Mouse (Mus musculus) MEL (cell line): Measurements from ENCODE around the gene Crybb1. TPM values are rescaled to one million over a fixed set of nuclear protein-coding genes. Genes with fewer than 3 reads are reported as not detected.

Experiments
- DNase-seq: peaks from one replicate; pipeline ENCODE4 v3.0.0; 2011; ENCODE audit warnings: low read depth, low spot score
- H3K27ac ChIP-seq: 2 replicates; pipeline ENCODE4 v1.5.1; 2012; ENCODE audit warnings: low read depth, mild to moderate bottlenecking, control low read depth, low read length, moderate library complexity; ENCODE audit not compliant: control insufficient read depth
- H3K27me3 ChIP-seq, 2 experiments: fragments of 150-350 bp in 1 of 2; sonication (generic) in 1 of 2; 2 replicates each; pipeline ENCODE4 v1.6.1; 2012; ENCODE audit warnings: low read length in 2 of 2, mild to moderate bottlenecking in 2 of 2, improper control_type of control experiment in 1 of 2, moderate library complexity in 1 of 2; ENCODE audit not compliant: insufficient read depth in 2 of 2, control insufficient read depth in 1 of 2
- H3K36me3 ChIP-seq, 2 experiments: 2 replicates each; pipeline ENCODE4 v1.6.1; 2012 to 2014; ENCODE audit warnings: low read length in 2 of 2, improper control_type of control experiment in 1 of 2, inconsistent platforms in 1 of 2, mild to moderate bottlenecking in 1 of 2; ENCODE audit not compliant: insufficient read depth in 2 of 2, control insufficient read depth in 1 of 2
- H3K4me1 ChIP-seq, 2 experiments: fragments of 150-350 bp in 1 of 2; sonication (generic) in 1 of 2; 2 replicates each; pipeline ENCODE4 v1.6.1; 2012; ENCODE audit warnings: low read length in 2 of 2, improper control_type of control experiment in 1 of 2, mild to moderate bottlenecking in 1 of 2; ENCODE audit not compliant: insufficient read depth in 2 of 2, control insufficient read depth in 1 of 2
- H3K4me3 ChIP-seq, 2 experiments: fragments of 150-350 bp in 1 of 2; sonication (generic) in 1 of 2; 2 replicates each; pipeline ENCODE4 v1.5.1; 2012; ENCODE audit warnings: low read depth in 2 of 2, low read length in 2 of 2, mild to moderate bottlenecking in 2 of 2, moderate library complexity in 2 of 2, control low read depth in 1 of 2, improper control_type of control experiment in 1 of 2; ENCODE audit not compliant: control insufficient read depth in 1 of 2, insufficient read depth in 1 of 2
- H3K79me2 ChIP-seq: 2 replicates; pipeline ENCODE4 v1.6.1; 2012; ENCODE audit warnings: mild to moderate bottlenecking, low read length, moderate library complexity; ENCODE audit not compliant: control insufficient read depth, poor library complexity, insufficient read depth
- H3K9ac ChIP-seq: 2 replicates; pipeline ENCODE4 v1.6.1; 2012; ENCODE audit warnings: low read depth, mild to moderate bottlenecking, control low read depth, low read length, moderate library complexity; ENCODE audit not compliant: control insufficient read depth, poor library complexity, severe bottlenecking
- H3K9me3 ChIP-seq: fragments of 150-350 bp; sonication (generic); replicated peaks from 2 replicates; pipeline ENCODE4 v1.6.1; 2012; ENCODE audit warnings: mild to moderate bottlenecking, low read length, improper control_type of control experiment, moderate library complexity; ENCODE audit not compliant: insufficient read depth
- BHLHE40 ChIP-seq: IDR thresholded peaks from 2 replicates; pipeline ENCODE4 v1.6.1; 2012; ENCODE audit warnings: low read depth, mild to moderate bottlenecking, inconsistent platforms, low read length, improper control_type of control experiment, borderline replicate concordance
- CHD1 ChIP-seq: IDR thresholded peaks from 2 replicates; pipeline ENCODE4 v1.6.1; 2012; ENCODE audit warnings: low read depth, mild to moderate bottlenecking, inconsistent platforms, low read length, improper control_type of control experiment
- CHD2 ChIP-seq: IDR thresholded peaks from 2 replicates; pipeline ENCODE4 v1.6.1; 2011; ENCODE audit warnings: low read length, improper control_type of control experiment
- E2F4 ChIP-seq: IDR thresholded peaks from 2 replicates; pipeline ENCODE4 v1.6.1; 2011; ENCODE audit warnings: low read depth, low read length, improper control_type of control experiment, borderline replicate concordance
- EP300 ChIP-seq, 2 experiments: IDR thresholded peaks; 2 replicates each; pipeline ENCODE4 v1.6.1; 2011; ENCODE audit warnings: improper control_type of control experiment in 2 of 2, low read length in 2 of 2, low read depth in 1 of 2, mild to moderate bottlenecking in 1 of 2
- GATA1 ChIP-seq: IDR thresholded peaks from 2 replicates; pipeline ENCODE4 v1.6.1; 2011; ENCODE audit warnings: low read depth, low read length, improper control_type of control experiment
- KAT2A ChIP-seq: conservative IDR thresholded peaks from 2 replicates; pipeline ENCODE4 v1.6.1; 2012; ENCODE audit warnings: low read depth, low read length, improper control_type of control experiment, inconsistent platforms
- MAFK ChIP-seq: IDR thresholded peaks from 2 replicates; pipeline ENCODE4 v1.6.1; 2011; ENCODE audit warnings: low read depth, mild to moderate bottlenecking, low read length, improper control_type of control experiment, borderline replicate concordance
- MYC ChIP-seq: IDR thresholded peaks from 2 replicates; pipeline ENCODE4 v1.6.1; 2011; ENCODE audit warnings: low read depth, mild to moderate bottlenecking, low read length, improper control_type of control experiment, moderate library complexity
- NRF1 ChIP-seq: IDR thresholded peaks from 2 replicates; pipeline ENCODE4 v1.6.1; 2014; ENCODE audit warnings: low read depth, mild to moderate bottlenecking, inconsistent platforms, low read length, improper control_type of control experiment, moderate library complexity; ENCODE audit not compliant: poor library complexity, insufficient read depth, severe bottlenecking
- POLR2A ChIP-seq, 2 experiments: IDR thresholded peaks; 2 replicates each; pipeline ENCODE4 v1.6.1; 2011 to 2012; ENCODE audit warnings: low read length in 2 of 2, mild to moderate bottlenecking in 2 of 2, control low read depth in 1 of 2, improper control_type of control experiment in 1 of 2, low read depth in 1 of 2, moderate library complexity in 1 of 2; ENCODE audit not compliant: control insufficient read depth in 1 of 2, insufficient read depth in 1 of 2, poor library complexity in 1 of 2
- POLR2AphosphoS2 ChIP-seq: IDR thresholded peaks from 2 replicates; pipeline ENCODE4 v1.6.1; 2011; ENCODE audit warnings: low read length, improper control_type of control experiment
- POLR2AphosphoS5 ChIP-seq: IDR thresholded peaks from 2 replicates; pipeline ENCODE4 v1.6.1; 2012; ENCODE audit warnings: low read depth, borderline replicate concordance, mild to moderate bottlenecking, inconsistent platforms, low read length, moderate library complexity, mixed read lengths
- SIN3A ChIP-seq: IDR thresholded peaks from 2 replicates; pipeline ENCODE4 v1.6.1; 2012; ENCODE audit warnings: low read length, improper control_type of control experiment, inconsistent platforms
- TAL1 ChIP-seq: IDR thresholded peaks from 2 replicates; pipeline ENCODE4 v1.6.1; 2012; ENCODE audit warnings: mild to moderate bottlenecking, inconsistent platforms, low read length, moderate library complexity, mixed read lengths
- TCF12 ChIP-seq: IDR thresholded peaks from 2 replicates; pipeline ENCODE4 v1.6.1; 2014; ENCODE audit warnings: low read depth, mild to moderate bottlenecking, inconsistent platforms, low read length, improper control_type of control experiment, moderate library complexity
- USF1 ChIP-seq: IDR thresholded peaks from 2 replicates; pipeline ENCODE4 v1.6.1; 2014; ENCODE audit warnings: low read depth, mild to moderate bottlenecking, inconsistent platforms, low read length, improper control_type of control experiment, moderate library complexity
- ZC3H11A ChIP-seq: IDR thresholded peaks from 2 replicates; pipeline ENCODE4 v1.6.1; 2012; ENCODE audit warnings: low read depth, mild to moderate bottlenecking, inconsistent platforms, low read length, improper control_type of control experiment
- ZKSCAN1 ChIP-seq: IDR thresholded peaks from 2 replicates; pipeline ENCODE4 v1.6.1; 2012; ENCODE audit warnings: low read depth, mild to moderate bottlenecking, inconsistent platforms, low read length, improper control_type of control experiment, moderate library complexity
- ZMIZ1 ChIP-seq: IDR thresholded peaks from 2 replicates; pipeline ENCODE4 v1.6.1; 2012; ENCODE audit warnings: low read depth, mild to moderate bottlenecking, inconsistent platforms, low read length, improper control_type of control experiment, moderate library complexity
- ZNF384 ChIP-seq: IDR thresholded peaks from 2 replicates; pipeline ENCODE4 v1.6.1; 2012; ENCODE audit warnings: low read depth, mild to moderate bottlenecking, inconsistent platforms, low read length, improper control_type of control experiment
- polyA plus RNA-seq, 2 experiments: library from polyadenylated mRNA; stranded (reverse) in 1 of 2; unstranded in 1 of 2; fragments of >175 nt in 1 of 2; fragments of >200 nt in 1 of 2; gene quantifications; 2 replicates each; pipeline versions ENCODE4 v1.2.1 to v1.2.4; 2012; ENCODE audit warnings: low replicate concordance in 2 of 2, low read depth in 1 of 2; ENCODE audit not compliant: insufficient read length in 2 of 2, insufficient read depth in 1 of 2, missing spikeins in 1 of 2
- total RNA-seq: library from RNA; depleted of rRNA; stranded (reverse); fragments of 300-350 nt; gene quantifications from 2 replicates; pipeline ENCODE4 v1.2.3, GENCODE M21; 2012

Crybb1 gene
- total and polyA plus RNA-seq, 3 experiments: 0.24 to 0.27 TPM; not detected in 1

DNA sequence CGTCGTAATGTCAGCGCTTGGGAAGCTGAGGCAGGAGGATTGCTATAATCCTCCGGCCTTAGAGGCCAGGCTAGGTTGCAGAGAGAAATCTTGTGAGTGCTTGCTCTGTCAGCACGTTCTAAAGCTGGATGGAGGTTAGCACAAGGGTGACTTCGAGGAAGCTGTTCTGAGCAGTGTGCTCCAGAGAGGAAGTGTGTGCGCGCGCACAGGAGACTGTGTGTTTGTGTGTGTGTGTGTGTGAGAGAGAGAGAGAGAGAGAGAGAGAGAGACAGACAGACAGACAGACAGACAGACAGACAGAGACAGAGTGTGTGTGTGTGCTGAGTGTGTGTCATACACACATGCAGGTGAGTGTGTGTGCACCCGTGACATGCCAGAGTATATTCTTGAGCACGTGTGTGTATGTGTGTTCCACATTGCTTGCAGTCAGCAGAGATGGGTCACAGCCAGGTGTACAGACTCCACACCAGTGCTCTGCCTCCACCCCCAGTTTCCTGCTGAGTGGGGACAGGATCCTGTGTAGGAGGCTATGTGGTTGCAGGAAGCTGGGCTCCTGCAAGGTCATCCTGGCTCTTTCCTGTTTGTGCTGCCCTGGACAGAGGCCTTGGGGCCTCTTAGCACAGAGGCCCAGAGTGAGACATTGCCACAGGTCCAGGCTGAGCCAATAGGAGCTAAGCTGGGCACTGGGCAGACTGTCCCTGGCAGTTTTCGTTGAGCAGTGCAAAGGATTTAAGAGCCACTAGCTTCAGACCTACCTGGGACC lies 42.8 kb downstream of the Crybb1 start:
- H3K4me3 ChIP-seq: no peak overlapping the region
- H3K36me3 ChIP-seq: peaks cover 0 to 25% of the 10 kb centered on the region in 2 experiments; a peak in 2 of 4 replicates
- TF ChIP-seq MAFK: no peak
- TF ChIP-seq CHD1: no peak
- TF ChIP-seq E2F4: no peak
- no peak for TF ChIP-seq ZNF384
- TF ChIP-seq MYC: no peak
- TF ChIP-seq NRF1: no peak
- TF ChIP-seq POLR2AphosphoS2: no peak
- no peak for TF ChIP-seq TCF12
- TF ChIP-seq SIN3A: no peak
- no peak for TF ChIP-seq CHD2
- no peak for TF ChIP-seq POLR2AphosphoS5
- TF ChIP-seq ZKSCAN1: no peak
- TF ChIP-seq BHLHE40: no peak
- TF ChIP-seq KAT2A: no peak
- TF ChIP-seq ZC3H11A: no peak
- TF ChIP-seq ZMIZ1: no peak
- no peak for TF ChIP-seq TAL1
- no peak overlapping the region for H3K27ac ChIP-seq
- no peak overlapping the region for H3K9ac ChIP-seq
- H3K79me2 ChIP-seq: peaks cover 43% of the 10 kb centered on the region; the same call in 1 of the 2 replicates
- H3K9me3 ChIP-seq: no peaks in the 10 kb centered on the region
- DNase-seq: no peak
- no peaks in the 10 kb centered on the region for H3K27me3 ChIP-seq
- H3K4me1 ChIP-seq: peaks cover 23 to 42% of the 10 kb centered on the region in 2 experiments

DNA sequence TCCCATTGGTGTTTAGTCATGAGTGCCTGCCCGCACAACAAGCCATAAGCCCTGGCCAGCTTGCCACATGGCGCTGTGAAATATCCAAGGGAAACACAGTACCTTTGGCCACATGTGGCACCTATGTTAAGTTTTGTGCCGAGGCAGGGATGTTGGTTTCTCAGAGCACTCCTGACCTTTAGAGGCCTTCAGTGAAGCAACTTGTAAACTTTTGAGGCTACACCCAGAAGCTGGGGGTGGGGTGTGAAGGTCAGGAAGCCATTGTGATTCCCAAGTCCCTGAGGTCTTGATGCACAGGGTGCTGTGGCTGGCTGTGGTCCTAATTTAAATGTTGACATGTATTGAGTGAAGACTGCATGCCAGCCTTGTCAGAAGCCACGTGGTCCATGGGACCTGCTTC lies 43.8 kb downstream of the Crybb1 start:
- peaks cover 23 to 39% of the 10 kb centered on the region in 2 experiments for H3K4me1 ChIP-seq
- H3K27ac ChIP-seq: no peak overlapping the region
- H3K79me2 ChIP-seq: peaks cover 37% of the 10 kb centered on the region; the same call in 1 of the 2 replicates
- no peak for DNase-seq
- no peaks in the 10 kb centered on the region for H3K9me3 ChIP-seq
- peaks cover 0 to 22% of the 10 kb centered on the region in 2 experiments; a peak in 2 of 4 replicates for H3K36me3 ChIP-seq
- no peak overlapping the region for H3K4me3 ChIP-seq
- H3K27me3 ChIP-seq: no peaks in the 10 kb centered on the region
- TF ChIP-seq BHLHE40 (no peak), USF1 (no peak), CHD1 (no peak), EP300 (IDR thresholded peaks at IDR 0.05; ENCODE audit: low read depth in 1 of 2, low read length in 2 of 2) (no peak), KAT2A (no peak), GATA1 (no peak), MAFK (no peak), POLR2AphosphoS2 (no peak), POLR2A (IDR thresholded peaks at IDR 0.05; ENCODE audit: control insufficient read depth in 1 of 2, insufficient read depth in 1 of 2, low read depth in 1 of 2, low read length in 2 of 2, poor library complexity in 1 of 2) (no peak)
- H3K9ac ChIP-seq: no peak overlapping the region
